Mouse (Mus musculus): ENCODE data around the gene Erc2. TPM values are rescaled to one million over a fixed set of nuclear protein-coding genes. Genes with fewer than 3 reads are reported as not detected.

The Erc2 gene
- polyA plus RNA-seq, 1 experiment from 2014 or later = 2.7 TPM

GRCm38 (mm10) chr14:28426610-28427009 lies 804.4 kb downstream of the Erc2 start:
- H3K27me3 ChIP-seq (ENCODE audit: control insufficient read depth, insufficient read depth, low read length) = no peaks in the 10 kb centered on the region
- no peak overlapping the region for H3K27ac ChIP-seq (ENCODE audit: low read length)
- H3K9me3 ChIP-seq (replicated peaks; ENCODE audit: control insufficient read depth, low read length) = no peaks in the 10 kb centered on the region
- no peak overlapping the region for H3K9ac ChIP-seq (ENCODE audit: low read length)
- H3K36me3 ChIP-seq (ENCODE audit: control insufficient read depth, insufficient read depth, low read length) = no peaks in the 10 kb centered on the region
- H3K4me1 ChIP-seq (ENCODE audit: control insufficient read depth, insufficient read depth, low read length) = no peaks in the 10 kb centered on the region; the same call in 1 of the 2 replicates
- no peak overlapping the region for H3K4me3 ChIP-seq (replicated peaks; ENCODE audit: low read length)
- WGBS = 37% methylated on average over 2 of the region's 2 CpGs
- no peak overlapping the region for H3K4me2 ChIP-seq (ENCODE audit: low read depth, low read length)
- no peak for ATAC-seq (ENCODE audit: insufficient read depth, low FRiP score)

GRCm38 (mm10) chr14:28431703-28432309 lies 809.6 kb downstream of the Erc2 start:
- 0 out of 2 replicates have a peak, but pooled peaks have one; percentile 17 for ATAC-seq (ENCODE audit: insufficient read depth, low FRiP score)
- 62% methylated on average over 7 of the region's 7 CpGs for WGBS
- H3K4me2 ChIP-seq (ENCODE audit: low read depth, low read length) = no peak overlapping the region

GRCm38 (mm10) chr14:28434996-28435395 lies 812.8 kb downstream of the Erc2 start:
- Histone ChIP-seq H3K4me2 (ENCODE audit: low read depth, low read length) (no peak overlapping the region), H3K27ac (ENCODE audit: low read length) (no peak overlapping the region), H3K4me3 (replicated peaks; ENCODE audit: low read length) (no peak overlapping the region), H3K27me3 (ENCODE audit: control insufficient read depth, insufficient read depth, low read length) (no peaks in the 10 kb centered on the region), H3K4me1 (ENCODE audit: control insufficient read depth, insufficient read depth, low read length) (no peaks in the 10 kb centered on the region; the same call in 1 of the 2 replicates), H3K9me3 (replicated peaks; ENCODE audit: control insufficient read depth, low read length) (no peaks in the 10 kb centered on the region), H3K36me3 (ENCODE audit: control insufficient read depth, insufficient read depth, low read length) (no peaks in the 10 kb centered on the region), H3K9ac (ENCODE audit: low read length) (no peak overlapping the region)
- 67% methylated on average over 7 of the region's 7 CpGs for WGBS
- ATAC-seq (ENCODE audit: insufficient read depth, low FRiP score) = no peak

More at GRCm38 (mm10) chr14:28431703-28432309, 809.6 kb downstream of the Erc2 start:
- H3K9me3 ChIP-seq (replicated peaks; ENCODE audit: control insufficient read depth, low read length) = no peaks in the 10 kb centered on the region
- H3K4me1 ChIP-seq (ENCODE audit: control insufficient read depth, insufficient read depth, low read length) = no peaks in the 10 kb centered on the region; the same call in 1 of the 2 replicates
- no peak overlapping the region for H3K4me3 ChIP-seq (replicated peaks; ENCODE audit: low read length)
- H3K9ac ChIP-seq (ENCODE audit: low read length) = no peak overlapping the region
- no peak overlapping the region for H3K27ac ChIP-seq (ENCODE audit: low read length)
- no peaks in the 10 kb centered on the region for H3K27me3 ChIP-seq (ENCODE audit: control insufficient read depth, insufficient read depth, low read length)
- no peaks in the 10 kb centered on the region for H3K36me3 ChIP-seq (ENCODE audit: control insufficient read depth, insufficient read depth, low read length)

GRCm38 (mm10) chr14:28439171-28439570 lies 816.9 kb downstream of the Erc2 start:
- WGBS = 76% methylated on average over 6 of the region's 6 CpGs
- no peak overlapping the region for H3K4me2 ChIP-seq (ENCODE audit: low read depth, low read length)
- no peak overlapping the region for H3K9ac ChIP-seq (ENCODE audit: low read length)
- H3K9me3 ChIP-seq (replicated peaks; ENCODE audit: control insufficient read depth, low read length) = no peaks in the 10 kb centered on the region
- no peak overlapping the region for H3K27ac ChIP-seq (ENCODE audit: low read length)
- H3K36me3 ChIP-seq (ENCODE audit: control insufficient read depth, insufficient read depth, low read length) = no peaks in the 10 kb centered on the region
- no peak overlapping the region for H3K4me3 ChIP-seq (replicated peaks; ENCODE audit: low read length)
- H3K4me1 ChIP-seq (ENCODE audit: control insufficient read depth, insufficient read depth, low read length) = no peaks in the 10 kb centered on the region; the same call in 1 of the 2 replicates
- no peak for ATAC-seq (ENCODE audit: insufficient read depth, low FRiP score)
- H3K27me3 ChIP-seq (ENCODE audit: control insufficient read depth, insufficient read depth, low read length) = no peaks in the 10 kb centered on the region

GRCm38 (mm10) chr14:28441240-28441967 lies 819.2 kb downstream of the Erc2 start:
- Histone ChIP-seq H3K9me3 (replicated peaks; ENCODE audit: control insufficient read depth, low read length) (no peaks in the 10 kb centered on the region), H3K27ac (ENCODE audit: low read length) (no peak overlapping the region), H3K4me2 (ENCODE audit: low read depth, low read length) (no peak overlapping the region), H3K27me3 (ENCODE audit: control insufficient read depth, insufficient read depth, low read length) (no peaks in the 10 kb centered on the region), H3K4me3 (replicated peaks; ENCODE audit: low read length) (no peak overlapping the region), H3K9ac (ENCODE audit: low read length) (no peak overlapping the region), H3K4me1 (ENCODE audit: control insufficient read depth, insufficient read depth, low read length) (peaks cover 4% of the 10 kb centered on the region), H3K36me3 (ENCODE audit: control insufficient read depth, insufficient read depth, low read length) (no peaks in the 10 kb centered on the region)
- ATAC-seq (ENCODE audit: insufficient read depth, low FRiP score) = no peak
- WGBS = 56% methylated on average over 14 of the region's 14 CpGs

GRCm38 (mm10) chr14:28443254-28443944 lies 821.2 kb downstream of the Erc2 start:
- no peak overlapping the region for H3K9ac ChIP-seq (ENCODE audit: low read length)
- WGBS = 74% methylated on average over 7 of the region's 7 CpGs
- H3K4me2 ChIP-seq (ENCODE audit: low read depth, low read length) = no peak overlapping the region
- no peak overlapping the region for H3K27ac ChIP-seq (ENCODE audit: low read length)
- H3K36me3 ChIP-seq (ENCODE audit: control insufficient read depth, insufficient read depth, low read length) = no peaks in the 10 kb centered on the region
- H3K4me3 ChIP-seq (replicated peaks; ENCODE audit: low read length) = no peak overlapping the region
- H3K9me3 ChIP-seq (replicated peaks; ENCODE audit: control insufficient read depth, low read length) = no peaks in the 10 kb centered on the region
- no peak for ATAC-seq (ENCODE audit: insufficient read depth, low FRiP score)
- no peaks in the 10 kb centered on the region for H3K27me3 ChIP-seq (ENCODE audit: control insufficient read depth, insufficient read depth, low read length)
- peaks cover 8% of the 10 kb centered on the region for H3K4me1 ChIP-seq (ENCODE audit: control insufficient read depth, insufficient read depth, low read length)

GRCm38 (mm10) chr14:28445737-28446136 lies 823.5 kb downstream of the Erc2 start:
- no peak overlapping the region for H3K9ac ChIP-seq (ENCODE audit: low read length)
- H3K4me3 ChIP-seq (replicated peaks; ENCODE audit: low read length) = no peak overlapping the region
- no peaks in the 10 kb centered on the region for H3K27me3 ChIP-seq (ENCODE audit: control insufficient read depth, insufficient read depth, low read length)
- no peak overlapping the region for H3K27ac ChIP-seq (ENCODE audit: low read length)
- H3K4me1 ChIP-seq (ENCODE audit: control insufficient read depth, insufficient read depth, low read length) = peaks cover 8% of the 10 kb centered on the region
- no peaks in the 10 kb centered on the region for H3K9me3 ChIP-seq (replicated peaks; ENCODE audit: control insufficient read depth, low read length)
- WGBS = 58% methylated on average over 6 of the region's 6 CpGs
- H3K4me2 ChIP-seq (ENCODE audit: low read depth, low read length) = no peak overlapping the region
- ATAC-seq (ENCODE audit: insufficient read depth, low FRiP score) = no peak
- H3K36me3 ChIP-seq (ENCODE audit: control insufficient read depth, insufficient read depth, low read length) = no peaks in the 10 kb centered on the region

- H3K27me3 ChIP-seq (ENCODE audit: control insufficient read depth, insufficient read depth, low read length) = no peaks in the 10 kb centered on the region
- WGBS = 69% methylated on average over 9 of the region's 9 CpGs
- H3K4me2 ChIP-seq (ENCODE audit: low read depth, low read length) = no peak overlapping the region
- H3K36me3 ChIP-seq (ENCODE audit: control insufficient read depth, insufficient read depth, low read length) = no peaks in the 10 kb centered on the region
- no peak for ATAC-seq (ENCODE audit: insufficient read depth, low FRiP score)
- 0 out of 2 replicates have a peak, but pooled peaks cover 4% of the 10 kb centered on the region for H3K4me1 ChIP-seq (ENCODE audit: control insufficient read depth, insufficient read depth, low read length)
- H3K27ac ChIP-seq (ENCODE audit: low read length) = no peak overlapping the region
- H3K4me3 ChIP-seq (replicated peaks; ENCODE audit: low read length) = no peak overlapping the region
- H3K9ac ChIP-seq (ENCODE audit: low read length) = no peak overlapping the region
- no peaks in the 10 kb centered on the region for H3K9me3 ChIP-seq (replicated peaks; ENCODE audit: control insufficient read depth, low read length)
These were observed 829.5 kb downstream of the Erc2 start for GRCm38 (mm10) chr14:28451771-28452170.
